Mouse (Mus musculus) liver, adult (tissue): ENCODE measurements around the gene Lrrc10.

Experiments
- GATA4 ChIP-seq: IDR thresholded peaks from 2 replicates; pipeline ENCODE4 v1.6.1; 2014; ENCODE audit warnings: mild to moderate bottlenecking, low read length; ENCODE audit not compliant: insufficient replicate concordance

The Lrrc10 gene

GRCm38 (mm10) chr10:117081914-117082359 lies 36.8 kb downstream of the Lrrc10 start:
- TF ChIP-seq GATA4, result no peak

GRCm38 (mm10) chr10:117089628-117090027 lies 44.5 kb downstream of the Lrrc10 start:
- no peak for TF ChIP-seq GATA4

- TF ChIP-seq GATA4, result no peak
Observed at GRCm38 (mm10) chr10:117094504-117095329, 49.6 kb downstream of the Lrrc10 start.

GRCm38 (mm10) chr10:117096096-117096495 lies 51.0 kb downstream of the Lrrc10 start:
- no peak for TF ChIP-seq GATA4
